Mouse (Mus musculus): ENCODE measurements at regions not wholly inside any gene's neighbourhood (a gene's known extent, or its start where the extent isn't known, plus 50 kb on each side); places are given as distances from the start of the nearest gene placed in this dataset.

DNA sequence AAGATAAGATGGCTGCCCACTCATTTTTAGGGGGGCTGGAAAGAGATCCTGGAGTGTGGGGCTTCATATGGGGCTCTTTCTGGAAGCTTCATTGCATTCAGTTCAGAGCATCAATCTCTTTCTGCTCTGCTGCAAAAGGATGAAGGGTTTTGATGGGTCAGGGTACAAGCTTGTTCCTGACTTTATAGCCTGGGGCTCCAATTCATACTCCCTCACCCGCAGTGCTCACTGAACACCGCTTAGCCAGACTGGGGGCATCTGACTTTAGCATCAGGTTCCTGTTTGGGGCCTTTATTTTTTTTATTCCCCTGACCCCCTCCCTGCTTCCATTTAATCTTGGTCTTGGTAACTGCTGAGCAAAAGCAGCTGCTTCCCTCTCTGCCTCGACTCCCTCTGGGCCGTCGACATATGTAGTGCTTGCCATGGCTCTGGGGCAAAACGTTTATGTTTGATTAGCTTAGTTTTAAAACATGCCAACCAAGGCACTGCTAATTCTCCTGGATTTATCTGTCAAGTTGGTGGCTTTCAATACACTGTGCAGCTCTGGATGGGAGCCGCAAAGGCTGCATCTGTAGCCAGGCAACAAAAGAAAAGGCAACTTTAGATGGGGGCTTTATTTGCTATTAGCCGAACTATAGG lies 387.0 kb downstream of the Sfmbt2 start:
- WGBS (ENCODE audit: insufficient replicate concordance): 78% methylated on average over 8 of the region's 8 CpGs

DNA sequence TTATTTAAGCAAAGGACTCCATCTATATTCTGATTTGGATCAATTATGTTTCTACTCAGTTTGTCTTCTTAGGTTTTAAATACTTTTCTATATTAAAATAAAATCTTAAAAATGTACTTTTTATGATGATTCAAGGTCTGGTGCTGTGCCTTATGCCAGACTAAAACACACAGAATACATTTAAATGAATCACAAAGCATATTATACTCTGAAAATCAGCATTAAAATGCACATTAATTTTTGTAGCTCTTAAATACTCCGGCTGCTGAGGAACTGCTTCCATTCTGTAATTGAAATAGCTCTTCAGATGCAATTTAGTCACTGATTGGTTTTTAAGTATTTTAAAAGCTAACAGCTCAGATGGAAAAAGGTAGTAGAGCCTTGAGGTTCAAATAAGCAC lies 387.6 kb downstream of the Sfmbt2 start:
- TF ChIP-seq EP300 (IDR thresholded peaks at IDR 0.05; ENCODE audit: low read depth) (no peak), CTCF (IDR thresholded peaks at IDR 0.05; ENCODE audit: low read depth) (no peak)

More for the DNA sequence above, 387.0 kb downstream of the Sfmbt2 start:
- H3K9me3 ChIP-seq (ENCODE audit: low read length): no peaks in the 10 kb centered on the region
- H3K9ac ChIP-seq (replicated peaks): no peak overlapping the region
- no peak overlapping the region for H3K4me3 ChIP-seq (ENCODE audit: low read depth, low read length)
- H3K4me1 ChIP-seq (ENCODE audit: insufficient read depth): no peaks in the 10 kb centered on the region
- H3K27ac ChIP-seq (ENCODE audit: low read depth): no peak overlapping the region
- no peaks in the 10 kb centered on the region for H3K27me3 ChIP-seq (ENCODE audit: insufficient read depth, low read length)
- DNase-seq: no peak
- no peaks in the 10 kb centered on the region for H3K36me3 ChIP-seq (replicated peaks; ENCODE audit: insufficient read depth, low read length)
- no peak for ATAC-seq
- TF ChIP-seq EP300 (IDR thresholded peaks at IDR 0.05; ENCODE audit: low read depth) (no peak), CTCF (IDR thresholded peaks at IDR 0.05; ENCODE audit: low read depth) (no peak)
- H3K4me2 ChIP-seq (ENCODE audit: low read depth, low read length): no peak overlapping the region

GRCm38 (mm10) chr2:10762236-10762635 lies 391.9 kb downstream of the Sfmbt2 start:
- 63% methylated on average over 4 of the region's 4 CpGs for WGBS (ENCODE audit: insufficient replicate concordance)
- Histone ChIP-seq H3K4me1 (ENCODE audit: insufficient read depth) (no peaks in the 10 kb centered on the region), H3K27me3 (ENCODE audit: insufficient read depth, low read length) (no peaks in the 10 kb centered on the region), H3K9ac (replicated peaks) (no peak overlapping the region), H3K27ac (ENCODE audit: low read depth) (no peak overlapping the region), H3K4me3 (ENCODE audit: low read depth, low read length) (no peak overlapping the region), H3K4me2 (ENCODE audit: low read depth, low read length) (no peak overlapping the region), H3K36me3 (replicated peaks; ENCODE audit: insufficient read depth, low read length) (no peaks in the 10 kb centered on the region), H3K9me3 (ENCODE audit: low read length) (no peaks in the 10 kb centered on the region)
- ATAC-seq (no peak), DNase-seq (no peak)
- TF ChIP-seq EP300 (IDR thresholded peaks at IDR 0.05; ENCODE audit: low read depth) (no peak), CTCF (IDR thresholded peaks at IDR 0.05; ENCODE audit: low read depth) (no peak)

More for the DNA sequence above, 387.6 kb downstream of the Sfmbt2 start:
- H3K4me1 ChIP-seq (ENCODE audit: insufficient read depth): no peaks in the 10 kb centered on the region
- DNase-seq: no peak
- H3K9ac ChIP-seq (replicated peaks): no peak overlapping the region
- no peak overlapping the region for H3K27ac ChIP-seq (ENCODE audit: low read depth)
- no peak overlapping the region for H3K4me3 ChIP-seq (ENCODE audit: low read depth, low read length)
- no peaks in the 10 kb centered on the region for H3K27me3 ChIP-seq (ENCODE audit: insufficient read depth, low read length)
- H3K4me2 ChIP-seq (ENCODE audit: low read depth, low read length): no peak overlapping the region
- WGBS (ENCODE audit: insufficient replicate concordance): 83% methylated on average over 1 of the region's 1 CpGs
- no peaks in the 10 kb centered on the region for H3K9me3 ChIP-seq (ENCODE audit: low read length)
- no peak for ATAC-seq
- H3K36me3 ChIP-seq (replicated peaks; ENCODE audit: insufficient read depth, low read length): no peaks in the 10 kb centered on the region

GRCm38 (mm10) chr2:10783071-10783470 lies 388.8 kb upstream of the Prkcq start:
- Histone ChIP-seq H3K9ac (replicated peaks) (no peak overlapping the region), H3K27me3 (ENCODE audit: insufficient read depth, low read length) (no peaks in the 10 kb centered on the region), H3K9me3 (ENCODE audit: low read length) (no peaks in the 10 kb centered on the region), H3K36me3 (replicated peaks; ENCODE audit: insufficient read depth, low read length) (no peaks in the 10 kb centered on the region), H3K4me3 (ENCODE audit: low read depth, low read length) (no peak overlapping the region), H3K4me2 (ENCODE audit: low read depth, low read length) (no peak overlapping the region), H3K4me1 (ENCODE audit: insufficient read depth) (no peaks in the 10 kb centered on the region), H3K27ac (ENCODE audit: low read depth) (no peak overlapping the region)
- 49% methylated on average over 7 of the region's 7 CpGs for WGBS (ENCODE audit: insufficient replicate concordance)
- DNase-seq (no peak), ATAC-seq (no peak)
- TF ChIP-seq CTCF (IDR thresholded peaks at IDR 0.05; ENCODE audit: low read depth) (no peak), EP300 (IDR thresholded peaks at IDR 0.05; ENCODE audit: low read depth) (no peak)

DNA sequence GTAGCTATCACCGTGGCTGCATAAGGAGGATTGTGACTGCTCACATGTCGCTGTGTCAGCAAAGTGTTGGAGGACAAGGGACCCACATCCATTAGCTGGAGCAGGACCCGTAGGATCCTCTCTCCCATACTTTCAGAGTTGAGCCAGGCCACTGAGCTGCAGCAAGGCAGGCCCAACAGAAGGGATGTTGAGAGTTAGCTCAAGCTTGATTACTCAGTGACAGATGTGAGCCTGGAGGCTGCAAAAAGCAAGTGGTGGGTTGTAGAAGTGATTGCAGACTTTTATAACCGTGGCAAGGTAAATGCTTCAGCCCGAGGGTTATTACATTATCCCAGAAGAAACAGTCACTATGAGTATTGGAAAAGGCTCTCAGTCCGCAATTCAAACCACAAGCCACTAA lies 388.3 kb upstream of the Prkcq start:
- no peak overlapping the region for H3K9ac ChIP-seq (replicated peaks)
- no peaks in the 10 kb centered on the region for H3K9me3 ChIP-seq (ENCODE audit: low read length)
- no peaks in the 10 kb centered on the region for H3K27me3 ChIP-seq (ENCODE audit: insufficient read depth, low read length)
- no peak overlapping the region for H3K4me2 ChIP-seq (ENCODE audit: low read depth, low read length)
- no peaks in the 10 kb centered on the region for H3K4me1 ChIP-seq (ENCODE audit: insufficient read depth)
- ATAC-seq (no peak), DNase-seq (no peak)
- no peak for TF ChIP-seq EP300 (IDR thresholded peaks at IDR 0.05; ENCODE audit: low read depth)
- no peak for TF ChIP-seq CTCF (IDR thresholded peaks at IDR 0.05; ENCODE audit: low read depth)
- H3K36me3 ChIP-seq (replicated peaks; ENCODE audit: insufficient read depth, low read length): no peaks in the 10 kb centered on the region
- no peak overlapping the region for H3K4me3 ChIP-seq (ENCODE audit: low read depth, low read length)
- no peak overlapping the region for H3K27ac ChIP-seq (ENCODE audit: low read depth)
- 76% methylated on average over 6 of the region's 6 CpGs for WGBS (ENCODE audit: insufficient replicate concordance)

- Histone ChIP-seq H3K9ac (replicated peaks) (no peak overlapping the region), H3K4me1 (ENCODE audit: insufficient read depth) (no peaks in the 10 kb centered on the region), H3K36me3 (replicated peaks; ENCODE audit: insufficient read depth, low read length) (no peaks in the 10 kb centered on the region), H3K4me2 (ENCODE audit: low read depth, low read length) (no peak overlapping the region), H3K4me3 (ENCODE audit: low read depth, low read length) (no peak overlapping the region), H3K9me3 (ENCODE audit: low read length) (no peaks in the 10 kb centered on the region), H3K27me3 (ENCODE audit: insufficient read depth, low read length) (no peaks in the 10 kb centered on the region), H3K27ac (ENCODE audit: low read depth) (no peak overlapping the region)
- no peak for DNase-seq
- ATAC-seq: no peak
- WGBS (ENCODE audit: insufficient replicate concordance): 58% methylated on average over 2 of the region's 2 CpGs
- TF ChIP-seq EP300 (IDR thresholded peaks at IDR 0.05; ENCODE audit: low read depth) (no peak), CTCF (IDR thresholded peaks at IDR 0.05; ENCODE audit: low read depth) (no peak)
Measured at GRCm38 (mm10) chr2:10784266-10784665, 387.6 kb upstream of the Prkcq start.

Data from liver, postnatal 0 days (tissue).